Mouse (Mus musculus): Measurements from ENCODE around the gene Fblim1.

Fblim1 gene

GRCm38 (mm10) chr4:141605861-141606260 lies at the start of gene Fblim1:
TSS of gene Fblim1 (minus strand) at chr4:141606096.
- no peak for DNase-seq (ENCODE audit: low spot score)

- no peak for DNase-seq (ENCODE audit: low spot score)
These were observed 48.6 kb upstream of the Fblim1 start for GRCm38 (mm10) chr4:141654509-141654908.

DNA sequence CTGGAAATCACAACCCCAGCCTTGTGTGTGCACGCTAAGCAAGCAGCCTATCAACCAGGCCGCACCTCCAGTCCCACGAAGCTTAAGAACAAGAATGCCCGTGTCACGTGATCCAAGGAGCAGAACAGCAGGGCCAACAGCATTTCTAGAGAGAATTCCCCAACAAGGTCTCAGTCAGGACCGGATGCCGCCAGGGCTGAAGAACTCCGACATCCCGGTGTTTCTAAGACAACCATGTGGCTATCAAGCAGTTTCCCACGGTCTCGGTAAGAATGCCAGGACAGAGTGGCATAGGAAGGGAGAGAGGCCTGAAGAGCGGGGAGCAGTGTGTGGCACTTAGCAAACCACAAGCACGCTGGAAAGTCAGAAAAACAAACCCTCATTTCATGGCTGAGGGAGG lies 47.9 kb upstream of the Fblim1 start:
- DNase-seq (ENCODE audit: low spot score) = no peak

DNA sequence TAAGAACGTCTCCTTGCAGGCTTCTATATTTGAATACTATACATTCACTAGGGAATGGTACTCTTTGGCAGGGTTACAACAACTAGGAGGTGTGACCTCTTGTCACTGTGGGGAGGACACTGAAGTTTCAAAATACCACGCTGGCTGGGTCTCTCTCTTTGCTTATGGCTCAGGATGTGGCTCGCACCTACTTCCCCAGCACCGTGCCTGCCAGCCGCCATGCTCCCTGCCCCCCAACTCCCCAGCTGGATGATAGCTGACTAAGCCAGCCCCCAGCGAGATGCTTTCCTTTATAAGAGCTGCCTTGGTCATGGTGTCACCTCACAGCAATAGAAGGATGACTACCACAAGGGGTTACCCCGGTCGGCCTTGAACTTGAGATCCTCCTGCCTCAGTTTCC lies 47.1 kb upstream of the Fblim1 start:
- no peak for DNase-seq (ENCODE audit: low spot score)

- no peak for DNase-seq (ENCODE audit: low spot score)
These were observed 46.0 kb upstream of the Fblim1 start for GRCm38 (mm10) chr4:141651944-141652343.

GRCm38 (mm10) chr4:141651286-141651685 lies 45.4 kb upstream of the Fblim1 start:
- no peak for DNase-seq (ENCODE audit: low spot score)

DNA sequence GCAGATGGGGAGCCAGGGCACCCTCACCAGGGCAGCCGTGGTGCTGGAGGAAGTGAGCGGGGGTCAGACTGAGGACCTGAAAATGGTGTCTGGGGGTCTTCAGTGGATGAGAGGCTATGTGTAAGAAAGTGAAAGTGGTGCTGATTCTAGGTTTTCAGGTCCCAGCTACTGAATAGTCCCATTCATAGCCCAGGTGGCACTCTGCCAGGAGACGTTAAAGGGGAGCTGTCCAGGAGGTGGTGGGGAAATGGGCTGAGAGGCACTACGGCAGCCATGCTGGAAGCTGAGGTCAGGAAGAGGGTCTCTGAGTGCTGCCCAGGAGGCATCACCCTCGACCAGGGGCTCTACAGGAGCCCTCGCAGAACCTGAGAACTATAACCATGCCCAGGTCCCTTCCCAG lies 43.3 kb upstream of the Fblim1 start:
- no peak for DNase-seq (ENCODE audit: low spot score)

GRCm38 (mm10) chr4:141648262-141648661 lies 42.4 kb upstream of the Fblim1 start:
- DNase-seq (ENCODE audit: low spot score) = no peak

GRCm38 (mm10) chr4:141647187-141647586 lies 41.3 kb upstream of the Fblim1 start:
- DNase-seq (ENCODE audit: low spot score) = no peak

GRCm38 (mm10) chr4:141645988-141646387 lies 40.1 kb upstream of the Fblim1 start:
- DNase-seq (ENCODE audit: low spot score) = no peak

GRCm38 (mm10) chr4:141643118-141643855 lies 37.4 kb upstream of the Fblim1 start:
- peak; percentile 49 for DNase-seq (ENCODE audit: low spot score)

DNA sequence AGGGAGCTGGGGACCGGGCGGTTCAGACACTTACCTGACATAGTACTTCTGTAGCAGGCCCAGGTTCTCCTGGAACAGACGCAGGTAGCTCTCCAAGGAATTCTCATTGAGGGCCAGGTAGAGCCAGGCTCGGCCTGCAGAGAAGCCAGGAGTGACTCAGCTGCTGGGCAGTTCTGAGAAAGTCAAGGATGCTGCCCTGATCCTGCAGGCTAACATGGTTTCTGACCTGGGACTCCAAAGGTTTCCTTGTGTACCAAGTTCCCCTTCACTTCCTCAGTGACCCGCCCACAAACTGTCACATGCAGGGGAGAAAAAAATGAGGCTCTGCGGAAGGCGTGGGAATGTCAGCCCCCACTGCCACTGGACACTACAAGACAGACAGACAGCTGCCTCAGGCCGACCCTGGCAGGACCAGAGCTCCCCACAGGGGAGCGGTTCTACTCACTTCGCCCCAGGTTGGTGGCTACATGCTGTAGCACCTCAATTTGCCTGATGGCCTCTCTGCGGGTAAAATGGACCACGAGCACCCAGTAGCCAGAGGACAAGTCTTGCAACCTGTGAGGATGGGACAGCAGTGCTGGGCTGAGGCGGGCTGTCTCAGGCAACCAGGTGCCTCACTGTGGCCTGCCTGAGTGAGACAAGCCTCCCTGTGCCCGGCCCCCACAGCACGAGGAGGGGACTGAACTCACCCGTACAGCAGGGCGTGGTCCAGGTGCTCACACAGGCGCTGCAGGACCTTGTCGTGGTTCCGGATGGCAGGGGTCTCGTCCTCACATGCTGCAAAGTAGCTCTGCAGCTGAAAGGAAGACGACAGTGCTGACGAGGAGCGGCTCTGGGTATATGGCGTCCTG lies 36.3 kb upstream of the Fblim1 start:
- DNase-seq (ENCODE audit: low spot score) = no peak

DNA sequence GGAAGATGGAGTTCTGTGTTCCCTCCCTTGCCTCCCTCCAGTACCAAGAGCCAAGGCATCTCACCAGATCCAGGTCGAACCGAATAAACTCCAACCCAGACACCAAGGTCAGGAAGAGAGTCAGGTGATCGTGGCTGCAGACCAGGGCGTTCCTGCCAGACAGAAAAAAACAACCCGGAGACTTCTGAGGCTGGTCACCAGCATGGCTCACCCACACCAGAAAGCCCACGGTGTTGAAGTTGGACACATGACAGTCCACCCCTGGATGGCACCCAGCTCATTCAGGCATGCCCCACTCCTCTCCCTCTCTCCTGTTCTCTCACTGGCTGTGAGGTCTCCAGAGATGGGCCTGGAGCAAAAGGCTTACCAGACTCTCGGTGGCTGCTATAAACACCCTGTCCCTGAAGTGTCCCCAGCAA lies 35.5 kb upstream of the Fblim1 start:
- DNase-seq (ENCODE audit: low spot score) = no peak

DNA sequence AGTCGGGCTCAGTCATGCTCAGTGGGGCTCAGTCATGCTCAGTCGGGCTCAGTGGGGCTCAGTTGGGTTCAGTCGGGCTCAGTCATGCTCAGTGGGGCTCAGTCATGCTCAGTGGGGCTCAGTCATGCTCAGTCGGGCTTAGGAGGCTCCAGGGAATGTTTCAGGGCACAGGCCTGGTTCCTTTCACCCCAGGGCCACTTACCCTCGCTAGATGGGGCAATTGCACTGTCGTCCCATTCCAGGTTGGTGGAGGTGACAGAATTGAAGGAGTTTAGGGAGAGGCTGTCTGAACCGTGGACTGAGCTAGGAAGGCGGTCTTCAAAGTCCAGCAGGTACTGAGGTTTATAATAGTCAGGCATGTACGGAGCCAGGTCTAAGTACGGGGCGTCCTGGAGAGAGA lies 33.6 kb upstream of the Fblim1 start:
- no peak for DNase-seq (ENCODE audit: low spot score)

- no peak for DNase-seq (ENCODE audit: low spot score)
These were observed 30.8 kb upstream of the Fblim1 start for GRCm38 (mm10) chr4:141636693-141637092.

GRCm38 (mm10) chr4:141635991-141636390 lies 30.1 kb upstream of the Fblim1 start:
- DNase-seq (ENCODE audit: low spot score) = no peak

DNA sequence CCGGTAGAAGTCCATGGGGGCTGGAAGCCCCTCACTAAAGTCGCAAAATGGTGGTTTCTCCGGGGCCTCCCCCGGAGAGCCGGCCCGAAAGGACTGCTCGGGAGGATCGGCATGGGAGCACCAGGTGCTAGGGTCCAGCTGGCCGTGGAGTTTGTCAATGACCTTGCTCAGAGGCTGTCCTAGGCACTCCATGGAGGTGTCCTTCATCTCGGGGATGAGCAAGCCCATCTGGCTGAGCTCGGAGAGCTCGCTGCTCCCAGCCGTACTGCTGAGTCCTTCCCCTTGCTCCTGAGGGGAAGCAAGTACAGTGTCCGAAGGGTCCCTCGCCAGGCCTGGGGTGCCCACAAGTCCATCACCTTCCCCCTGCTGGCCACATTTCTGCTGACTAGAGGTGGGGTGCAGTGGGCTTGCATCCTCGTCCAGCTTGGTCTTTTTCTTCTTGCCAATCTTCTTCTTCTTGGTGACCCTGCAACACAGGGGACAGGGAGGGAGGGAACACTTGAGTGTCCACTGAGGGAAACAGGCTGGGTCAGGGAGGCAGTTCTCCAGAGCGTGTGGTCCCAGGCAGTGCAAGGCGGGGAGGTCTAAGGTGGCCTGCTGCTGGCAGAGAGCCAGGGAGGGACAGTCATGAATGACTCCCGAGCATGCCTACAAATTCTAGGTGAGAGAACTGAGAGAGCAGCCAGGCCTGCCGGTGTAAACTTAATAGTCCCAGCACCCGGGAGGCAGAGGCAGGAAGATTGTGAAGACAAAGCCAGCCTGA lies 26.4 kb upstream of the Fblim1 start:
- no peak for DNase-seq (ENCODE audit: low spot score)

- DNase-seq (ENCODE audit: low spot score) = no peak
These were observed 25.4 kb upstream of the Fblim1 start for GRCm38 (mm10) chr4:141631250-141631649.

DNA sequence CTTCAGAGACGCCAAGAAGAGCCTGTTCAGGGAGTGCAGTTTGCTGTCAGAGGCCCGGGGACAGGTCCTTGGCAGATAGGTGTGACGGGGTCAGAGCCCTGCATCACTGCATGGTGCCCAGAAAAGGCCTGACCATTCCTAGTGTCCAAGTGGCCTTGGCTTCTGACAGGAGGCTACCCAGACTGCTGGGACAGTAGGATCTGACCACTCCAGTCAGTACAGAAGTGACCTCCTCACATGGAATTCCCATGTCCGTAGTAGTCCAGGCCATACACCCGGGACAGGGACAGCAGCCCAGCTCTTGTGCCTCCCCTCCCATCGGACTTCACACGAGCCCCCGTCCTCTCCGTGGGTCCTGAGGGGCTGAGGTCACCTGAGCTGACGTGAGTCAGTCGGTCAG lies 24.1 kb upstream of the Fblim1 start:
- no peak for DNase-seq (ENCODE audit: low spot score)

DNA sequence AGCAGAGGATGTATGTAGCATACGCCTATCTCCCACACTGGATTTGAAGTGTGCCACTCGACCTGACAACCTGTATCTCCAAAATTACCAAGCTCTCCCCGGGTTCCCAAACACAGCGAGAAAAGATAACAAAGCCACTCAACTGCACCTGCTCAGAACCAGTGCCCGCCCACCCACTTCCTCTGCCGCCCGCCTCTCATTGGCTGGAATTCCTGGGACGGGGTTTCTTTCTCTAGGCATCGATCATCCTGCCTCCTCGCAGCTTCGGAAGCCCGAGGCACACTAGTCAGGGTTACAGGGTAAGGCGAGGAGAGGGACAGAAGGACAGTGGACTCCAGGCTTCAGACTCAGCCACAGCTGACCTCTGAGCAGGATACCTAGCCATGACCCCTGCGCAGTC lies 22.8 kb upstream of the Fblim1 start:
- no peak for DNase-seq (ENCODE audit: low spot score)

DNA sequence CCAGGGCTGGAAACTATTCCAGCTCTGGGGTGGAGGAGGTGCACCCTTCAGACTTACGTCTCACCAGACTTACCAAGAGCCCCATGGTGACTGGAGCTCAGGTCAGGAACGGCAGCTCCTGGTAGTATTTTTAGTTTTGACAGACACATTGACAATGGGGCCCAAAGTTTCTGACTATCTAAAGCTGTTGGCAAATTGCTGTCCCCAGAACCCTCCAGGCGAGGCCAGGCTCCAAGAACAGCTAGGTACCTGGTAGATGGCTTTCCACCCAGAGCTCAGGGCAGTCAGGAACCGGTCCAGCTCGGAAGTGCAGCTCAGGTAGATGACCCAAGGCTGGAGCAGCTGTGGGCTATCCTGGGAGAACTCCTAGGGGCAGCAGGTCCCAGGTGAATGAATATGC lies 21.6 kb upstream of the Fblim1 start:
- no peak for DNase-seq (ENCODE audit: low spot score)

- DNase-seq (ENCODE audit: low spot score) = no peak
These were observed 20.1 kb upstream of the Fblim1 start for GRCm38 (mm10) chr4:141625774-141626550.

Measured in ovary, postnatal 14 days (tissue).